Mouse (Mus musculus) adrenal gland, postnatal 4 days (tissue): ENCODE results near the gene Slc15a3. TPM values are rescaled to one million over a fixed set of nuclear protein-coding genes. Genes with fewer than 3 reads are reported as not detected.

Source experiments
- DNase-seq, 2 experiments: peaks; one replicate each; pipeline ENCODE4 v3.0.0; 2021 to 2022; ENCODE audit warnings: low spot score in 2 of 2, mixed read lengths in 2 of 2
- long read RNA-seq, 2 experiments: library from polyadenylated mRNA; stranded (forward); transcript quantifications; one replicate each; pipeline ENCODE4 v2.0.0; 2021
- total RNA-seq, 2 experiments: library from RNA; stranded (reverse); gene quantifications; 2 replicates each; pipeline ENCODE4 v1.2.3; 2021

Gene Slc15a3
- total RNA-seq: 1 to 10 TPM; 3.5 to 3.8 TPM
- long read RNA-seq, experiment 1: 0 reads
- long read RNA-seq, experiment 2, partial matches to known transcripts: 0 of 1 reads
- long read RNA-seq, experiment 2, other reads (novel, unspliced or antisense): 1 of 1 reads

GRCm38 (mm10) chr19:10839010-10839892, at the start of gene Slc15a3:
Gene Slc15a3 (plus strand): TSS chr19:10839727.
- no peak for DNase-seq

- no peak for DNase-seq
Measured at GRCm38 (mm10) chr19:10790323-10790722, 49.2 kb upstream of the Slc15a3 start.

GRCm38 (mm10) chr19:10793044-10793443, 46.5 kb upstream of the Slc15a3 start:
- DNase-seq: no peak

- no peak for DNase-seq
Measured at GRCm38 (mm10) chr19:10794916-10795315, 44.6 kb upstream of the Slc15a3 start.

- no peak for DNase-seq
Measured at GRCm38 (mm10) chr19:10798576-10798975, 41.0 kb upstream of the Slc15a3 start.

- no peak for DNase-seq
Measured at GRCm38 (mm10) chr19:10799155-10799554, 40.4 kb upstream of the Slc15a3 start.

- no peak for DNase-seq
Measured at GRCm38 (mm10) chr19:10801070-10801469, 38.5 kb upstream of the Slc15a3 start.

GRCm38 (mm10) chr19:10801906-10802305, 37.6 kb upstream of the Slc15a3 start:
- no peak for DNase-seq

GRCm38 (mm10) chr19:10803751-10804150, 35.8 kb upstream of the Slc15a3 start:
- DNase-seq: no peak

GRCm38 (mm10) chr19:10804850-10805660, 34.5 kb upstream of the Slc15a3 start:
- no peak for DNase-seq

GRCm38 (mm10) chr19:10805661-10806285, 33.8 kb upstream of the Slc15a3 start:
- no peak for DNase-seq

GRCm38 (mm10) chr19:10808524-10809233, 30.8 kb upstream of the Slc15a3 start:
- DNase-seq: no peak

GRCm38 (mm10) chr19:10809428-10810175, 29.9 kb upstream of the Slc15a3 start:
- DNase-seq: no peak

GRCm38 (mm10) chr19:10810176-10810492, 29.4 kb upstream of the Slc15a3 start:
- DNase-seq: no peak

GRCm38 (mm10) chr19:10811471-10811870, 28.1 kb upstream of the Slc15a3 start:
- no peak for DNase-seq

- DNase-seq: no peak
Measured at GRCm38 (mm10) chr19:10813039-10813438, 26.5 kb upstream of the Slc15a3 start.

- DNase-seq: no peak
Measured at GRCm38 (mm10) chr19:10813905-10814304, 25.6 kb upstream of the Slc15a3 start.

GRCm38 (mm10) chr19:10815871-10816270, 23.7 kb upstream of the Slc15a3 start:
- DNase-seq: no peak

GRCm38 (mm10) chr19:10816462-10816861, 23.1 kb upstream of the Slc15a3 start:
- DNase-seq: no peak
